Mouse (Mus musculus): ENCODE measurements around the gene BC004004. TPM values are rescaled to one million over a fixed set of nuclear protein-coding genes. Genes with fewer than 3 reads are reported as not detected.

Gene BC004004
- polyA plus RNA-seq, 1 experiment from 2014 or later: 71.1 TPM

- TF ChIP-seq CTCF (IDR thresholded peaks at IDR 0.05; ENCODE audit: low read depth): no peak
- H3K4me1 ChIP-seq (ENCODE audit: insufficient read depth): peaks cover 15% of the 10 kb centered on the region
- H3K4me3 ChIP-seq (ENCODE audit: low read depth, low read length): no peak overlapping the region
- no peaks in the 10 kb centered on the region for H3K27me3 ChIP-seq (ENCODE audit: insufficient read depth, low read length)
- peak overlapping the region; percentile 23 for H3K4me2 ChIP-seq
- DNase-seq (peak; percentile 24), ATAC-seq (ENCODE audit: insufficient read depth) (no peak)
- H3K36me3 ChIP-seq (ENCODE audit: insufficient read depth): peaks cover 24% of the 10 kb centered on the region
- 47% methylated on average over 13 of the region's 13 CpGs for WGBS
- H3K9ac ChIP-seq: no peak overlapping the region
- no peaks in the 10 kb centered on the region for H3K9me3 ChIP-seq (ENCODE audit: low read depth, low read length)
- H3K27ac ChIP-seq (ENCODE audit: low read depth): peak overlapping the region; percentile 13; the same call in 1 of the 2 replicates
Measured at GRCm38 (mm10) chr17:29304376-29305057, 35.9 kb downstream of the BC004004 start.

GRCm38 (mm10) chr17:29305058-29305806, 36.6 kb downstream of the BC004004 start:
- DNase-seq: peak; percentile 62
- peak; percentile 53 for ATAC-seq (ENCODE audit: insufficient read depth)
- Histone ChIP-seq H3K4me1 (ENCODE audit: insufficient read depth) (peaks cover 15% of the 10 kb centered on the region), H3K27me3 (ENCODE audit: insufficient read depth, low read length) (no peaks in the 10 kb centered on the region), H3K9me3 (ENCODE audit: low read depth, low read length) (no peaks in the 10 kb centered on the region), H3K4me2 (peak overlapping the region; percentile 23), H3K4me3 (ENCODE audit: low read depth, low read length) (no peak overlapping the region), H3K27ac (ENCODE audit: low read depth) (0 out of 2 replicates have a peak overlapping the region, but pooled peaks have one; percentile 16), H3K36me3 (ENCODE audit: insufficient read depth) (peaks cover 18% of the 10 kb centered on the region), H3K9ac (peak overlapping the region; percentile 32; the same call in 1 of the 2 replicates)
- no peak for TF ChIP-seq CTCF (IDR thresholded peaks at IDR 0.05; ENCODE audit: low read depth)
- WGBS: 12% methylated on average over 15 of the region's 15 CpGs

- Histone ChIP-seq H3K27ac (ENCODE audit: low read depth) (0 out of 2 replicates have a peak overlapping the region, but pooled peaks have one; percentile 16), H3K36me3 (ENCODE audit: insufficient read depth) (peaks cover 14% of the 10 kb centered on the region), H3K4me3 (ENCODE audit: low read depth, low read length) (no peak overlapping the region), H3K9ac (peak overlapping the region; percentile 32; the same call in 1 of the 2 replicates), H3K9me3 (ENCODE audit: low read depth, low read length) (no peaks in the 10 kb centered on the region), H3K4me1 (ENCODE audit: insufficient read depth) (peaks cover 15% of the 10 kb centered on the region), H3K4me2 (peak overlapping the region; percentile 23; the same call in 1 of the 2 replicates), H3K27me3 (ENCODE audit: insufficient read depth, low read length) (no peaks in the 10 kb centered on the region)
- TF ChIP-seq CTCF (IDR thresholded peaks at IDR 0.05; ENCODE audit: low read depth): no peak
- 42% methylated on average over 7 of the region's 7 CpGs for WGBS
- DNase-seq (no peak), ATAC-seq (ENCODE audit: insufficient read depth) (no peak)
Measured at GRCm38 (mm10) chr17:29305871-29306270, 37.3 kb downstream of the BC004004 start.

DNA sequence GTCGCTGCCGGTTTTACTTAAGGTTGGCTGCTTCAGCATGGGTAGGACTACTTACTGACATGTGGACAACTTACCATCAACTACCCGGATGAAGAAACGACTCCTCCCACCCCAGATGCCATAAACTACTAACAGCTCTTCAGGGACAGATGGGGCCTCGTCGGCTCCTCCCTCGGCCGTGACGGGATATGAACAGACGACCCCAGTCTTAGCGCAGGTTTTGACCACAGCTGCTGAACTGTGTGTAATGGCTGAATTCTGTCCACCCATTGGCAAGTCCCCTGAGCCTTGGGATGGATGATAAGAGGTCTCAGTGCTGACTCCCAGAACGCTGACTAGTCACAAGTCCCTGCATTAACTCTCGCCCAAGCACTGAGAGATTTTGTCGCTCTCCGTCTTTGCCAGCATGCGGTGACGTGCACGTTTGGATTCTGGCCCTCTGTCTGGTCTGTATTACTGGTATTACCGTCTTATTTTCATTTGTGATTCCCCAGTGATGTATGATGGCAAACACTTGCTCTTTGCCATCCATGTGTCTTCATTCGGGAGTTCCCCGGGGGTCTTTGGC, 41.6 kb downstream of the BC004004 start:
- 71% methylated on average over 21 of the region's 21 CpGs for WGBS
- DNase-seq (no peak), ATAC-seq (ENCODE audit: insufficient read depth) (no peak)
- Histone ChIP-seq H3K4me3 (ENCODE audit: low read depth, low read length) (no peak overlapping the region), H3K9ac (no peak overlapping the region), H3K4me1 (ENCODE audit: insufficient read depth) (peaks cover 7% of the 10 kb centered on the region), H3K36me3 (ENCODE audit: insufficient read depth) (no peaks in the 10 kb centered on the region), H3K27ac (ENCODE audit: low read depth) (no peak overlapping the region), H3K9me3 (ENCODE audit: low read depth, low read length) (no peaks in the 10 kb centered on the region; the same call in 1 of the 2 replicates), H3K27me3 (ENCODE audit: insufficient read depth, low read length) (no peaks in the 10 kb centered on the region), H3K4me2 (no peak overlapping the region)
- no peak for TF ChIP-seq CTCF (IDR thresholded peaks at IDR 0.05; ENCODE audit: low read depth)

DNA sequence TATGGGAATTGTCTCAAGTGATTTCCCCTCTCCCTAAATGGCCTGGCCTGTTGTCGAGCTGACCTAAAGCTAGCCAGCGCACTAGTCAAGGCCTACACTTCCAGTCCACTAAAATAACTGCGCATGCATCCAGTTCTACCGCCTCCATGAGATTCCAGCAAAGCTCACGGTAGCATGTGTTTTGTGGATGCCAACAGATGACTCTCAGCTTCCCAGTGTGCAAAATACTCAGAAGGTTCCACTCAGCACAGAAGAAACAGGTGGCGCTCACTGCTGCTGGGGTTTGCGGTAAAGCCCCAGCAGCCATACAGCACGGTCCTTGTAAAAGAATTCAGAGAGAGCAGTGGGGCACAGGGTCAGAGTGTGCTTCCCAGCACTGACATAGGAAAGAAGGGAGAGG, 43.0 kb downstream of the BC004004 start:
- H3K4me3 ChIP-seq (ENCODE audit: low read depth, low read length): no peak overlapping the region
- no peaks in the 10 kb centered on the region for H3K36me3 ChIP-seq (ENCODE audit: insufficient read depth)
- WGBS: 89% methylated on average over 8 of the region's 8 CpGs
- H3K9me3 ChIP-seq (ENCODE audit: low read depth, low read length): no peaks in the 10 kb centered on the region; the same call in 1 of the 2 replicates
- H3K4me1 ChIP-seq (ENCODE audit: insufficient read depth): no peaks in the 10 kb centered on the region
- no peak overlapping the region for H3K9ac ChIP-seq
- H3K4me2 ChIP-seq: no peak overlapping the region
- H3K27me3 ChIP-seq (ENCODE audit: insufficient read depth, low read length): no peaks in the 10 kb centered on the region
- H3K27ac ChIP-seq (ENCODE audit: low read depth): no peak overlapping the region
- ATAC-seq (ENCODE audit: insufficient read depth): no peak
- DNase-seq: no peak
- no peak for TF ChIP-seq CTCF (IDR thresholded peaks at IDR 0.05; ENCODE audit: low read depth)

DNA sequence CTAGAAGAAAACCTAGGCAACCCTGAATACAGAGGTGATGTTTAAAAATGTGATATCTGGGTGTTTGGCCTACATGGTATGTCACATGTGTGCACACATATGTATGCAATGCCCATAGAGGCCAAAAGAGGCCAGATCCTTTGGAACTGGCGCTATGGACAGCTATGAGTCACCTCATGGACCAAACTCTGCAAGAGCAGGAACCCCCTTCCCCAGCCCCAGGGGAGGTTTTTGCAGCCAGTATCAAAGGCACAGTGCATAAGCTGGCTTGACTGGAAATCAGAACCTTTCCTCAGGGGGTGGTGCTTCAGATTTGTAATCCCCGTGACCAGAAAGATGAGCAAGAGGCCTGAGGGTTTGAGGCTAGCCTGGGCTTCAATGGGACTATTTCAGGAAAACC, 43.5 kb downstream of the BC004004 start:
- TF ChIP-seq CTCF (IDR thresholded peaks at IDR 0.05; ENCODE audit: low read depth): no peak
- Histone ChIP-seq H3K36me3 (ENCODE audit: insufficient read depth) (no peaks in the 10 kb centered on the region), H3K27ac (ENCODE audit: low read depth) (no peak overlapping the region), H3K4me3 (ENCODE audit: low read depth, low read length) (no peak overlapping the region), H3K27me3 (ENCODE audit: insufficient read depth, low read length) (no peaks in the 10 kb centered on the region), H3K9ac (no peak overlapping the region), H3K4me1 (ENCODE audit: insufficient read depth) (no peaks in the 10 kb centered on the region), H3K4me2 (no peak overlapping the region), H3K9me3 (ENCODE audit: low read depth, low read length) (no peaks in the 10 kb centered on the region; the same call in 1 of the 2 replicates)
- DNase-seq: no peak
- ATAC-seq (ENCODE audit: insufficient read depth): no peak
- 89% methylated on average over 2 of the region's 2 CpGs for WGBS

DNA sequence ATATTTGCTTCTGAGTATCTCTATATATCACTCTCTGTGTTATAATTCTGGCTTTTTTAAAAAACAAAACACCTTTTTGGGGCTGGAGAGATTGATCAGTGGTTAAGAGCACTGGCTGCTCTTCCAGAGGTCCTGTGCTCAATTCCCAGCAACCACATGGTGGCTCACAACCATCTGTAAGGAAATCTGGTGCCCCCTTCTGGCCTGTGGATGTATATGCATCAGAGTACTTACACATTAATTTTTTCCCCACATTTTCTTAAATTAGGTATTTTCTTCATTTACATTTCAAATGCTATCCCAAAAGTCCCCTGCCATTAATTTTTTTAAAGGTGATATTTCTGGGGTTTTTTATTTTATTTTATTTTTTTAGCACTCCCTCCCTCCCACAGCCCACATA, 44.7 kb downstream of the BC004004 start:
- no peaks in the 10 kb centered on the region for H3K27me3 ChIP-seq (ENCODE audit: insufficient read depth, low read length)
- no peaks in the 10 kb centered on the region for H3K4me1 ChIP-seq (ENCODE audit: insufficient read depth)

More for the DNA sequence above, 44.7 kb downstream of the BC004004 start:
- H3K4me3 ChIP-seq (ENCODE audit: low read depth, low read length): no peak overlapping the region
- ATAC-seq (ENCODE audit: insufficient read depth): no peak
- no peaks in the 10 kb centered on the region for H3K36me3 ChIP-seq (ENCODE audit: insufficient read depth)
- H3K9me3 ChIP-seq (ENCODE audit: low read depth, low read length): no peaks in the 10 kb centered on the region; the same call in 1 of the 2 replicates
- H3K4me2 ChIP-seq: no peak overlapping the region
- TF ChIP-seq CTCF (IDR thresholded peaks at IDR 0.05; ENCODE audit: low read depth): peak; percentile 42
- H3K27ac ChIP-seq (ENCODE audit: low read depth): no peak overlapping the region
- H3K9ac ChIP-seq: no peak overlapping the region
- DNase-seq: no peak

Measured in lung, embryonic 14.5 days (tissue).